Mouse (Mus musculus) ES-Bruce4 (cell line): ENCODE data around the gene Itga4.

ENCODE experiments used
- CTCF ChIP-seq: IDR thresholded peaks from one replicate; pipeline ENCODE4 v1.8.1; 2011; ENCODE audit warnings: low read depth, low read length
- POLR2A ChIP-seq: IDR thresholded peaks from one replicate; pipeline ENCODE4 v1.8.1; 2011; ENCODE audit warnings: low read length; ENCODE audit not compliant: insufficient read depth

DNA sequence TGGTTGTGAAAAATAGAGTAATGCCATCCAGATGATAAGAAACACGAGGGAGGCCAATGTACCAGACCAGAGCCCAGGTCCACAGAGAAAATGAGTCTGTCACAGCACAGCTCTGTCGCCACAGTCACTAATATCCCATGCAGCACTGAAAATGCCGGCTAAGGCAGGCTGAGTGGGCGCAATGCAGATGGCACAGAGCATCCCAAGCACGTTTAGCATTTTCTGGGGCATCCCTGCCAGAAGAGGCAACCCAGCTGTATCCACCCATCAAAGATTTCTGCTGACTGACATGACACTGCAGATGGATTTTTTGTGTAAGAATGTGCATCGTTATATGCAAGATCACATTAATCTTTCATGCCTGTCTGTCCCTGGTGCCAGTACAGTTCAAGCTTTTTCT is 106.8 kb downstream of the Itga4 start:
- TF ChIP-seq CTCF: no peak
- TF ChIP-seq POLR2A: no peak
